Mouse (Mus musculus) liver, embryonic 14.5 days (tissue): ENCODE measurements at regions not wholly inside any gene's neighbourhood (a gene's known extent, or its start where the extent isn't known, plus 50 kb on each side); places are given as distances from the start of the nearest gene placed in this dataset.

Source experiments
- ATAC-seq: fragments of 200-750 bp; cut with Nextera tagmentation; 2 replicates; pipeline ENCODE4 v1.8.0; 2017; ENCODE audit warnings: moderate number of reproducible peaks, mild to moderate bottlenecking, moderate library complexity; ENCODE audit not compliant: insufficient read depth
- DNase-seq, 3 experiments: peaks; one replicate each; pipeline ENCODE4 v3.0.0-alpha.2; 2012 to 2013; ENCODE audit warnings: low read depth in 3 of 3, low spot score in 3 of 3
- H3K27ac ChIP-seq: fragments of 300-500 bp; sonication (generic); 2 replicates; pipeline ENCODE4 v1.5.1; 2014; ENCODE audit warnings: moderate library complexity, mild to moderate bottlenecking, control low read depth, inconsistent platforms
- H3K27me3 ChIP-seq: fragments of 300-500 bp; sonication (generic); 2 replicates; pipeline ENCODE4 v1.6.1; 2014; ENCODE audit warnings: mild to moderate bottlenecking, low read length, moderate library complexity; ENCODE audit not compliant: control insufficient read depth, insufficient read depth
- H3K36me3 ChIP-seq: fragments of 300-500 bp; sonication (generic); replicated peaks from 2 replicates; pipeline ENCODE4 v1.6.1; 2014; ENCODE audit warnings: low read depth; ENCODE audit not compliant: control insufficient read depth, insufficient read depth
- H3K4me1 ChIP-seq, 2 experiments: fragments of 200-500 bp in 1 of 2; fragments of 300-500 bp in 1 of 2; sonication (generic) in 1 of 2; replicated peaks; 2 replicates each; pipeline ENCODE4 v1.6.1; 2012 to 2014; ENCODE audit warnings: antibody characterized with exemption in 1 of 2, inconsistent platforms in 1 of 2, low read length in 1 of 2; ENCODE audit not compliant: control insufficient read depth in 2 of 2, insufficient read depth in 2 of 2
- H3K4me2 ChIP-seq: fragments of 300-500 bp; sonication (generic); 2 replicates; pipeline ENCODE4 v1.6.1; 2014; ENCODE audit warnings: low read depth, mild to moderate bottlenecking, control low read depth, moderate library complexity
- H3K4me3 ChIP-seq, 2 experiments: fragments of 200-500 bp in 1 of 2; fragments of 300-500 bp in 1 of 2; sonication (generic) in 1 of 2; 2 replicates each; pipeline ENCODE4 v1.5.1; 2012 to 2014; ENCODE audit warnings: low read depth in 2 of 2, low read length in 2 of 2, mild to moderate bottlenecking in 2 of 2, control low read depth in 1 of 2, inconsistent platforms in 1 of 2, moderate library complexity in 1 of 2; ENCODE audit not compliant: insufficient read depth in 1 of 2
- H3K9ac ChIP-seq: fragments of 300-500 bp; sonication (generic); replicated peaks from 2 replicates; pipeline ENCODE4 v1.6.1; 2014; ENCODE audit warnings: mild to moderate bottlenecking, control low read depth, moderate library complexity
- H3K9me3 ChIP-seq: fragments of 300-500 bp; sonication (generic); 2 replicates; pipeline ENCODE4 v1.6.1; 2016; ENCODE audit warnings: low read length, mixed read lengths; ENCODE audit not compliant: control insufficient read depth
- CTCF ChIP-seq: IDR thresholded peaks from 2 replicates; pipeline ENCODE4 v1.5.1; 2016; ENCODE audit warnings: antibody characterized with exemption, low read depth, control low read depth
- EP300 ChIP-seq: IDR thresholded peaks from 2 replicates; pipeline ENCODE4 v1.6.1; 2016; ENCODE audit warnings: antibody characterized with exemption, low read depth
- whole genome bisulfite sequencing: fragments of 180-500 bp; shearing (Covaris S2); extraction: QIAGEN DNeasy Blood & Tissue Kit; methylation state at CpG from one replicate; pipeline ENCODE4 v1.1.7; 2014; ENCODE audit not compliant: insufficient replicate concordance; 5-methylcytosine and 5-hydroxymethylcytosine counted together

- ATAC-seq, result no peak
- H3K27me3 ChIP-seq, result no peaks in the 10 kb centered on the region
- H3K9ac ChIP-seq, result no peak overlapping the region
- no peak overlapping the region for H3K27ac ChIP-seq
- H3K9me3 ChIP-seq, result no peaks in the 10 kb centered on the region
- H3K4me2 ChIP-seq, result no peak overlapping the region
- no peak for DNase-seq
- no peak for TF ChIP-seq EP300
- TF ChIP-seq CTCF, result no peak
- no peaks in the 10 kb centered on the region for H3K36me3 ChIP-seq
- no peak overlapping the region for H3K4me3 ChIP-seq
- H3K4me1 ChIP-seq, result no peaks in the 10 kb centered on the region
Observed at GRCm38 (mm10) chr10:92044783-92045182, 677.4 kb downstream of the Nedd1 start.

- no peak for ATAC-seq
- H3K4me2 ChIP-seq, result no peak overlapping the region
- DNase-seq, result no peak
- H3K9ac ChIP-seq, result no peak overlapping the region
- no peaks in the 10 kb centered on the region for H3K36me3 ChIP-seq
- no peaks in the 10 kb centered on the region for H3K27me3 ChIP-seq
- no peaks in the 10 kb centered on the region for H3K4me1 ChIP-seq
- no peaks in the 10 kb centered on the region for H3K9me3 ChIP-seq
- WGBS, result 42% methylated on average over 3 of the region's 3 CpGs
- H3K4me3 ChIP-seq, result no peak overlapping the region
- TF ChIP-seq EP300, result no peak
- TF ChIP-seq CTCF, result no peak
- H3K27ac ChIP-seq, result no peak overlapping the region
Observed at GRCm38 (mm10) chr10:92036176-92036575, 686.0 kb downstream of the Nedd1 start.

- no peaks in the 10 kb centered on the region for H3K4me1 ChIP-seq
- H3K9ac ChIP-seq, result no peak overlapping the region
- H3K4me2 ChIP-seq, result no peak overlapping the region
- no peaks in the 10 kb centered on the region for H3K27me3 ChIP-seq
- H3K4me3 ChIP-seq, result no peak overlapping the region
- no peaks in the 10 kb centered on the region for H3K36me3 ChIP-seq
- H3K27ac ChIP-seq, result no peak overlapping the region
- DNase-seq (no peak), ATAC-seq (no peak)
- 53% methylated on average over 4 of the region's 4 CpGs for WGBS
- no peak for TF ChIP-seq CTCF
- no peak for TF ChIP-seq EP300
- H3K9me3 ChIP-seq, result no peaks in the 10 kb centered on the region
Observed at GRCm38 (mm10) chr10:92030221-92030620, 692.0 kb downstream of the Nedd1 start.

- Histone ChIP-seq H3K9ac (no peak overlapping the region), H3K4me3 (no peak overlapping the region), H3K4me2 (no peak overlapping the region), H3K27ac (no peak overlapping the region), H3K27me3 (no peaks in the 10 kb centered on the region), H3K4me1 (no peaks in the 10 kb centered on the region), H3K9me3 (no peaks in the 10 kb centered on the region), H3K36me3 (no peaks in the 10 kb centered on the region)
- TF ChIP-seq EP300 (no peak), CTCF (no peak)
- WGBS, result 33% methylated on average over 1 of the region's 1 CpGs
- ATAC-seq (no peak), DNase-seq (no peak)
Observed at GRCm38 (mm10) chr10:92024203-92024602, 698.0 kb downstream of the Nedd1 start.

GRCm38 (mm10) chr10:92021036-92021435 is 701.2 kb downstream of the Nedd1 start:
- ATAC-seq (no peak), DNase-seq (no peak)
- H3K4me3 ChIP-seq, result no peak overlapping the region
- TF ChIP-seq EP300 (no peak), CTCF (no peak)
- no peak overlapping the region for H3K27ac ChIP-seq
- no peaks in the 10 kb centered on the region for H3K9me3 ChIP-seq
- 41% methylated on average over 1 of the region's 1 CpGs for WGBS
- no peaks in the 10 kb centered on the region for H3K36me3 ChIP-seq
- H3K4me2 ChIP-seq, result no peak overlapping the region
- no peaks in the 10 kb centered on the region for H3K27me3 ChIP-seq
- H3K9ac ChIP-seq, result no peak overlapping the region
- H3K4me1 ChIP-seq, result no peaks in the 10 kb centered on the region
